Mouse (Mus musculus) lung, embryonic 14.5 days (tissue): ENCODE measurements at regions not wholly inside any gene's neighbourhood (a gene's known extent, or its start where the extent isn't known, plus 50 kb on each side); places are given as distances from the start of the nearest gene placed in this dataset.

ENCODE experiments used
- ATAC-seq: fragments of 200-750 bp; cut with Nextera tagmentation; 2 replicates; pipeline ENCODE4 v1.8.0; 2017; ENCODE audit warnings: mild to moderate bottlenecking, moderate TSS enrichment, moderate library complexity; ENCODE audit not compliant: insufficient read depth
- DNase-seq: peaks from one replicate; pipeline ENCODE4 v3.0.0-alpha.2; 2015
- H3K27ac ChIP-seq: fragments of 300-500 bp; sonication (generic); 2 replicates; pipeline ENCODE4 v1.5.1; 2014; ENCODE audit warnings: low read depth, mild to moderate bottlenecking, moderate library complexity
- H3K27me3 ChIP-seq: fragments of 300-500 bp; sonication (generic); 2 replicates; pipeline ENCODE4 v1.6.1; 2014; ENCODE audit warnings: low read length, control low read depth; ENCODE audit not compliant: insufficient read depth
- H3K36me3 ChIP-seq: fragments of 300-500 bp; sonication (generic); 2 replicates; pipeline ENCODE4 v1.6.1; 2014; ENCODE audit warnings: control low read depth; ENCODE audit not compliant: insufficient read depth
- H3K4me1 ChIP-seq: fragments of 300-500 bp; sonication (generic); 2 replicates; pipeline ENCODE4 v1.6.1; 2014; ENCODE audit warnings: antibody characterized with exemption, control low read depth; ENCODE audit not compliant: insufficient read depth
- H3K4me2 ChIP-seq: fragments of 300-500 bp; sonication (generic); 2 replicates; pipeline ENCODE4 v1.6.1; 2014; ENCODE audit warnings: mild to moderate bottlenecking
- H3K4me3 ChIP-seq: fragments of 300-500 bp; sonication (generic); 2 replicates; pipeline ENCODE4 v1.5.1; 2014; ENCODE audit warnings: low read depth, low read length
- H3K9ac ChIP-seq: fragments of 300-500 bp; sonication (generic); 2 replicates; pipeline ENCODE4 v1.6.1; 2014
- H3K9me3 ChIP-seq: fragments of 300-500 bp; sonication (generic); 2 replicates; pipeline ENCODE4 v1.6.1; 2016; ENCODE audit warnings: low read depth, low read length, control low read depth
- CTCF ChIP-seq: IDR thresholded peaks from 2 replicates; pipeline ENCODE4 v1.5.1; 2016; ENCODE audit warnings: antibody characterized with exemption, low read depth
- whole genome bisulfite sequencing: fragments of 180-500 bp; shearing (Covaris S2); extraction: QIAGEN DNeasy Blood & Tissue Kit; methylation state at CpG from one replicate; pipeline ENCODE4 v1.1.7; 2014; 5-methylcytosine and 5-hydroxymethylcytosine counted together

GRCm38 (mm10) chr15:93903671-93904603 is 308.2 kb upstream of the Prickle1 start:
- Histone ChIP-seq H3K4me3 (no peak overlapping the region), H3K4me1 (no peaks in the 10 kb centered on the region), H3K27ac (no peak overlapping the region), H3K36me3 (no peaks in the 10 kb centered on the region), H3K9me3 (no peaks in the 10 kb centered on the region), H3K9ac (no peak overlapping the region), H3K27me3 (no peaks in the 10 kb centered on the region), H3K4me2 (no peak overlapping the region)
- DNase-seq: no peak
- WGBS: 57% methylated on average over 18 of the region's 18 CpGs
- TF ChIP-seq CTCF: no peak
- ATAC-seq: no peak

GRCm38 (mm10) chr15:93882826-93883225 is 287.1 kb upstream of the Prickle1 start:
- H3K4me2 ChIP-seq: no peak overlapping the region
- no peaks in the 10 kb centered on the region for H3K9me3 ChIP-seq
- no peaks in the 10 kb centered on the region for H3K27me3 ChIP-seq
- H3K36me3 ChIP-seq: no peaks in the 10 kb centered on the region
- H3K27ac ChIP-seq: no peak overlapping the region
- no peak for TF ChIP-seq CTCF
- no peak overlapping the region for H3K9ac ChIP-seq
- DNase-seq: no peak
- H3K4me1 ChIP-seq: no peaks in the 10 kb centered on the region
- no peak overlapping the region for H3K4me3 ChIP-seq
- no peak for ATAC-seq
- WGBS: 81% methylated on average over 8 of the region's 8 CpGs

- no peak for ATAC-seq
- H3K4me2 ChIP-seq: no peak overlapping the region
- no peak overlapping the region for H3K9ac ChIP-seq
Measured at GRCm38 (mm10) chr15:93881276-93881675, 285.6 kb upstream of the Prickle1 start.

GRCm38 (mm10) chr15:93880302-93880701 is 284.6 kb upstream of the Prickle1 start:
- Histone ChIP-seq H3K36me3 (no peaks in the 10 kb centered on the region), H3K4me2 (no peak overlapping the region), H3K9me3 (no peaks in the 10 kb centered on the region), H3K4me1 (no peaks in the 10 kb centered on the region), H3K27ac (no peak overlapping the region), H3K4me3 (no peak overlapping the region), H3K9ac (no peak overlapping the region), H3K27me3 (no peaks in the 10 kb centered on the region)
- WGBS: 83% methylated on average over 8 of the region's 8 CpGs
- TF ChIP-seq CTCF: no peak
- no peak for ATAC-seq
- DNase-seq: no peak

More at GRCm38 (mm10) chr15:93881276-93881675, 285.6 kb upstream of the Prickle1 start:
- no peak for DNase-seq
- TF ChIP-seq CTCF: no peak
- Histone ChIP-seq H3K27me3 (no peaks in the 10 kb centered on the region), H3K4me3 (no peak overlapping the region), H3K36me3 (no peaks in the 10 kb centered on the region), H3K9me3 (no peaks in the 10 kb centered on the region), H3K4me1 (no peaks in the 10 kb centered on the region), H3K27ac (no peak overlapping the region)

- Histone ChIP-seq H3K4me1 (no peaks in the 10 kb centered on the region), H3K27me3 (no peaks in the 10 kb centered on the region), H3K27ac (no peak overlapping the region), H3K9ac (no peak overlapping the region), H3K9me3 (no peaks in the 10 kb centered on the region), H3K4me2 (no peak overlapping the region), H3K4me3 (no peak overlapping the region), H3K36me3 (no peaks in the 10 kb centered on the region)
- WGBS: 79% methylated on average over 3 of the region's 3 CpGs
- DNase-seq: no peak
- ATAC-seq: no peak
- TF ChIP-seq CTCF: no peak
Measured at GRCm38 (mm10) chr15:93879006-93879405, 283.3 kb upstream of the Prickle1 start.

- Histone ChIP-seq H3K4me3 (no peak overlapping the region), H3K4me1 (no peaks in the 10 kb centered on the region), H3K4me2 (no peak overlapping the region), H3K9me3 (no peaks in the 10 kb centered on the region), H3K27ac (no peak overlapping the region), H3K36me3 (no peaks in the 10 kb centered on the region), H3K27me3 (no peaks in the 10 kb centered on the region), H3K9ac (no peak overlapping the region)
- DNase-seq: no peak
- 83% methylated on average over 10 of the region's 10 CpGs for WGBS
- no peak for TF ChIP-seq CTCF
- ATAC-seq: no peak
Measured at GRCm38 (mm10) chr15:93876335-93876734, 280.6 kb upstream of the Prickle1 start.

GRCm38 (mm10) chr15:93875685-93876084 is 280.0 kb upstream of the Prickle1 start:
- H3K27ac ChIP-seq: no peak overlapping the region
- H3K36me3 ChIP-seq: no peaks in the 10 kb centered on the region
- H3K9ac ChIP-seq: no peak overlapping the region
- H3K4me3 ChIP-seq: no peak overlapping the region
- H3K27me3 ChIP-seq: no peaks in the 10 kb centered on the region
- no peak for DNase-seq
- no peak for TF ChIP-seq CTCF
- H3K4me2 ChIP-seq: no peak overlapping the region
- H3K9me3 ChIP-seq: no peaks in the 10 kb centered on the region
- no peaks in the 10 kb centered on the region for H3K4me1 ChIP-seq
- ATAC-seq: no peak
- WGBS: 72% methylated on average over 1 of the region's 1 CpGs
